Mouse (Mus musculus) gonadal fat pad, adult 2 months (tissue): ENCODE results near the gene Olfr1444. TPM values are rescaled to one million over a fixed set of nuclear protein-coding genes. Genes with fewer than 3 reads are reported as not detected.

Experiments used
- DNase-seq: peaks from one replicate; pipeline ENCODE4 v3.0.0-alpha.2; 2012; ENCODE audit warnings: low read depth
- polyA plus RNA-seq: library from polyadenylated mRNA; depleted of rRNA; stranded (reverse); fragments of >200 nt; gene quantifications from 2 replicates; pipeline ENCODE4 v1.2.3, GENCODE M21; 2012; rRNA removed

Gene Olfr1444
- not detected in 2 replicates for polyA plus RNA-seq

DNA sequence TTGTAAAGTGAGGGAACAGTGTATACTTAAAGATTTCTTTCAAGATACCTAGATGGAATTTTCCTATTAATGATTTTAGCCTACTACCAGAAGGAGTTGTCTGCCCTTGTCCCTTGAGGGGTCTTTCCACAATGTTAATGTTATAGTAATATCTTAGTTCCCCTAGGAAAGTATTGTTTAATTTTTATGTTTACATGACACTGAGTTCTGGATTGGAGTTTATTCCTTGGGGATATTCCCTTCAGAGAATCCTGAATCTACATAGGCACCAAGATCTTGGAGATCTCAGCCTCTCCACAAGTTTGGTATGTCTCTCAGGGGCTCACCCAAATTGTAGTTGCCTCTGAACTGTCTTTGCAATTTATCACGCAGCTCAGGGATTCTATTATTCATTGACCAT lies at the start of gene Olfr1444:
Gene Olfr1444 (plus strand): TSS at position 301 of the 400 bp plus-strand sequence.
- DNase-seq = no peak

DNA sequence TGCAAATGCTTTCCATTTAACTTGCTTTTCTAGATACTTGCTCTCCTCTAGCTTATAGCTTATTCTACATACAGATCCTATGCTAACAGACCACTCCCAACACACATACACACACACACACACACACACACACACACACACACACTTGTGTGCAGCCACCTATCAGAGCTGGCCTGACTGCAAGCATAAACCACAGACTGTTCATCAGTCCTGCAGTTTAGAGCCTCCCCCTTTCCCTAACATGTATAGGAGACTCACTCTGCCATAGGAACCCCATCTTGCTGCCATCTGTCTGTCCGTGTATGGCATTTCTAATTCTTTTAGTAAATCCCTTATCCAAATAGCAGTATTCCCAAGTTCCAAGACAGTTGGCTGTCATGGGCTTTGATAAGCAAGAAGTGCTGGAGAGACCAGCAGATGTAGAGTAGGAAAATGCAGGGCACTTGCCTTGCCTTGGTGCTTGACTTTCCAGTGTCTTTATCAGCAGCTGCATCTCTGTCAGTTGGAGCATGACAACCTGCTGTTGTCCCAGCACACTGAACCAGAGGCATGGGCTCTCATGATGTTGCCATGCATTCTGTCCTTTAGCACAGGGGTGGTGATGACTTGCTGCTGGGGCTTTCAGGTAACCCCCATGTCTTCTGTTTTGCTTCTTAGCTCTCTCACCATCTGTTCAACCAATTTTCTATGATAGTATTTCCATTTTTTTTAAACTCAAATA lies 44.3 kb upstream of the Olfr1444 start:
- no peak for DNase-seq

DNA sequence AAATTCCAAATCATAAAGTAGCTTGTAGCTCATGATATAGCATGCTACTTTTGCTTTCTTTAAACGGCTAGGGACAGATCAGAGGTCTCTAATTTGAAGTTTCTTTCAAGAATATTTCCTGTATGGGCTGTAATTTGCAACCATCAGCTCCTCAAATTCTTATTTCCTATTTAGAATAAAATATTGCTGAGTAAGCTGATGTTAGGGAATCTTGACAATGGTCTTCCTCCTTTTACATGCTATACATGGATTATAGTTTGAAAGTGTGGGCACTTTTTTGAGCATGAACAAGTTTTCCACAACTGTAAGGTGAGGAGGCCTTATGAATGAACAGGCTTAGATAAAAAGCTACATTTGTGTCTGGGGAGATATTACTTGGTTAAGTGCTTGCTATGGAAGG lies 43.2 kb upstream of the Olfr1444 start:
- no peak for DNase-seq

DNA sequence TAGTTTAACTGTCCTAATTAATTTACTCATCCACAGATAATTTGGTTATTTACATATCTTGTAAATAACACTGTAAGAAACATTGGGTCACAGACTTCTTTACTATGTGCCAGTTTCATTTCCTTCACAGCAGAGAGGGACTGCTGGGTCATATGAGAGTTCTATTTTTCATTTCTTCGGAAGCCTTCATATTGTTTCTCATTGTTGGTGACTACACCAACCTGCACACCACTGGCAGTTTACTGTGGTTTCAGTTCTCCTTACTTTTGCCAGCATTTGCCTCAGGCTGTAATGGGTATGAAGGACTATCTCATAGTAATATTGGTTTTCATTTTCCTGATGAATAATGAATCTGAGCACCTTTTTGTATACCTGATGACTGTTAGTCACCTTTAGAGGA lies 38.6 kb upstream of the Olfr1444 start:
- DNase-seq = no peak

DNA sequence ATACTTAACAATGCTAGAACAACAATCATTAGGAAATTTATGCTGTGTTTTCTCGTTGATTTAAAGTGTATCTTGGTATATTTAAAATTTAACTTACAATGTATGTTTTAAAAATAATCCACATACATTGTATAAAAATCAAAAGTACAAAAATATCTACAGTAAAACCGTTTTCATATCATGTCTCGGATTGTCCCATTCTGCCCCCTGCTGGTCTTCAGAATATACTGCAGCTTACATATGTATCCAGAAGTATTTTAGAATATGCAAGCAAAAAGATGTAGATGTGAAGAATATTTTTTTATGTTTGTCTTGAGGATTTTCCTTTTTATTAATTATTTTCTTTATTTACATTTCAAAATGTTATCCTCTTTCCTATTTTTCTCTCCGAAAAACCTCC lies 36.7 kb upstream of the Olfr1444 start:
- DNase-seq = no peak

DNA sequence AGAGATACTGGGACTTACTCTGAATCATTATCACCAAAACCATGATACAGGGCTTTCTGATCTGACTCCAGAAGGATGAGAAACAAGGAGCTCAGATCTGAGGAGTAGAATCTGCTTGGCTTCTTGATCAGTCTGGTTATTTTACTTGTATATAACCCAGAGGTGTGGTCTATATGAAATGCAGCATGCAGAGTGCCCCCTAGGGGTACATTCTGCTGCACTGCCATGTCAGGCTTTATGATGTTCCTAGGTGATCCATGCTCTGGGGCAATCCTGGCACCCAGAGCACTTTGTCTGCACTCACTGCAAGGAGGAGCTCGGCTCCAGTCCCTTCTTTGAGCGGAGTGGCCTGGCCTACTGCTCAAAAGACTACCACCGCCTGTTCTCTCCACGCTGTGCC lies 32.5 kb upstream of the Olfr1444 start:
- DNase-seq = no peak

DNA sequence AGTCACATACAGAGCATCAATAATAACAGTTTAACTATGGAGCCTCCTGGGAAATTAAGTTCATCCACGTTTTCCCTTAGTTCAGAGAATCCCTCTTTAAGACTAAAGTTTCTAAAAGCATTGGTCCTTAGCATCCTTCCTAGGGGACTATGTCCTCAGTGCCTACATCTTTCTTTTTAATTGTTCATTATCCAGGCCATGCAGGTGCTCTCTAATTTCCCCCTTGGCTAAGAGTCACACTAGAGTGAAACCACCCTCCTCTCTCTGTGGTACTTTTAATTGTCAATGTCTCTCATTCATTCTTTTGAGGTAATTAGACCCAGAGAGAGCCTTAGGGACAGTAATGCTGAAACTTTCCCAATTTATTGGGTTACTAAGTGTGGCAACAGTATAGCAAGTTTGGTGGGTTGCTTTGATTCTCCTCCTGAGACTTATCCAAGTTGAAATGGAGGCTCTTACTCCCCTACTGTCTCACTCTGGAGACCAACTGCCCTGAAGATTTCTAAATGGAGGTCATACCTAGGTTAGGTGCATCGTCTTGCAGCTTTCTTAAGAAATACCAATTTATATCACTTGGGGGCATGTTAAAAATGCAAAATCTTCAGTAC lies 26.2 kb upstream of the Olfr1444 start:
- DNase-seq = no peak

DNA sequence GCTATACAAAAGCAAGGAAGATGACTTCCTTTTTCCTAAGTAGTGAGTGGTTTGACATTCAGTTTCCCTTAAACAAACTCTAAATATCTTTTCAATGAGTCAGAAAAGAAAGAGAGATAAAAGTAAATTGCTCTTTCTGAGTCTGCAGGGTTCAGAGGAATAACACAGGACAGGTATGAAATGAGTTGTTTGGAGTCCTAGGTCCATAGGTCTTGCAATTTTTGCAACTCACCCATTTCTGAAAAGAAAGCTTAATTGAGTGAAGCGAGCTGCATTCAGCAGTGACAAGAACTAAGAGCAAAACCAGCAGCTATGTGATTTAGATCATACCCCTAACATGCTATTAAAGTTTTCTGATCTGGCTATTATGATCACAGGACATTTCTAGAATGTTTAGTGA lies 25.5 kb upstream of the Olfr1444 start:
- no peak for DNase-seq

DNA sequence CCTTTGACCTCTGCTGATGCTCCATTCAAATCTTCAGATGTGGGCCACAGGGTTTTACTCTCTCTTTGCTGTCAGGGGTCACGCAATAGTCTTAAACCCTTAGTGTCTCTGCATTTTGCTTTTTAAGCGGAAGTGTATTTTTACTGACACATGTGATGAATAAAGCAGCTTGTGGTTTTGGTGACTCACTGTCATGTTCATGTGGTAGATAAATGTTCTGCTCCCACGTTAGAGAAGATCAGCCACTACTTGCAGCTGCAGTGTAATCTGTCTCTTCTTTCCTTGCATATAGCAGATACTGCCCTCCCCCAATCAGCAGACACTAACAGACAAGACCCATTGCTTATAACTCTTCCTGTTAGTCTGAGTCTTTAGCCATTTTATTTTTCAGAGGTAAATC lies 23.5 kb upstream of the Olfr1444 start:
- no peak for DNase-seq

DNA sequence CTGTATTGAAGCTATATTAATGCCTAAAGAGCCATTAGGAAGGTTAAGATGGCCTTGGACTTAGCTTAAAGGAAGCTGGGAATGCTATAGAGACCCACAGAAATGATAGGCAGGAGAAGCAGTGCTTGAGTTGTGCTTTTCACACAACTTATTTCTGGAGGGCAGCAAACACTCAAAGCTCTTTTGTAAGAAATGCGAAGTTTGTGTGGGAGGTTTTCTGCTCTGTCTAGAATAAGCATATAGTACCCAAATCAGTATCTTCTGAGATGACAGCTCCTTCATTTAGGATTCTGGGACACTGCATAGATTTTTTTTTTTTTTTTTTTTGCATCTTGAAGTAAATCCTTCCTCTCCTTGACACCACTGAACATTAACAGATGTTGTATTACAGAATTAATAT lies 18.6 kb upstream of the Olfr1444 start:
- no peak for DNase-seq

DNA sequence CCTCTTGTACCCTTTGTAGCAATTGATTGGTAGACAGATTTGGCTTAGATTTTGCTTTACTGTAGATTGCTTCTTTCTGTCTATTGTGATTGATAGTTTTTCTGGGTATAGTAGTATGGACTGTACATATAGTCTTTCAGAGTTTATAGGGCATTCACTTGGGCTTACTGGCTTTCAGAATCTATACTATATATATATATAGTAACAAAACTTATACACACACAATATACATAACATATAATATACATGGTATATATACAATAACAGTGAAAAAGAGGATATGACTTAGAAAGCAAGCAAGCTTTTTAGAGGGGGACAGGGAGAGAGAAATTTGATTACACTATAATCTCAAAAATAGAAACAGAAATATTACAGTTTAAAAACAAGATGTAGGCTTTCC lies 10.7 kb upstream of the Olfr1444 start, which contains the start of gene Gm5244:
Gene Gm5244 (plus strand): TSS at position 301 of the 400 bp plus-strand sequence.
- DNase-seq = no peak

DNA sequence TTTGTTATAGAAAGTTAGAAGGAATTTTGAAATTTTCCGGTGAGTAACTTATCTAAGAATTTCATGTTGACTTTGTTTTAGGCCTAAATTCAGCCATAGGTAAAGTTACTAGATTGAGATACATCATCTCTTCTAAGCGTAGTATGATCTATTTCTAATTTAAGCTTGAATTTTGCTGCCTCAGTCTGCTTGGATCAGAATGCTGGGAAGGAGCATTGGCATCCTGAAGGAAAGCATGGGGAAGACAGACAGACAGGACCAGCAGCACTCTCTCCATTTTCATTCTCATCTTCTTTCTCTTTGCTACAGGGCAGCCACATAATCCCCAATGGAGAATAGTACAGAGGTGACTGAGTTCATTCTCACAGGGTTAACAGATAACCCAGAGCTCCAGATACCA lies 26.5 kb downstream of the Olfr1444 start, which contains the start of gene Olfr1445:
Gene Olfr1445 (plus strand): TSS at position 301 of the 400 bp plus-strand sequence.
- DNase-seq = no peak

DNA sequence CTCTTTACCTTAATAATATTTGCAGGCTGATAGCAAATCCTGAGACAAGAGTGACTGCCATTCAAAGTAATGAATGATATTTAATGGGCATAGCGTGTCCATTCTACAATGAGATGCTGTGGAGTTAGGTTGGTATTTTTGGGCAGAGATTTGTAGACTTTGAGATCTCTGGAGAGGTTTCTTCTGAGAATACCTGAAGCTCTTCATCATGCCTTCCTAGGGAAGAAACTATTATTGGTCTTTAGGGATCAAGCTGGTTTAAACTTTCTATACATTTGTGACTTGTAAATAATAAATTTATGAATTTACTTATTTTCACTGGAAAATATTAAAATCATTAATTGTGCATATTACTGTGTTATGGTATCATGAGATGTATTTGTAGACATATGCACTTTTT lies 36.3 kb downstream of the Olfr1444 start, which contains the start of gene Olfr1446:
Gene Olfr1446 (minus strand): TSS at position 101 of the 400 bp plus-strand sequence.
- no peak for DNase-seq

DNA sequence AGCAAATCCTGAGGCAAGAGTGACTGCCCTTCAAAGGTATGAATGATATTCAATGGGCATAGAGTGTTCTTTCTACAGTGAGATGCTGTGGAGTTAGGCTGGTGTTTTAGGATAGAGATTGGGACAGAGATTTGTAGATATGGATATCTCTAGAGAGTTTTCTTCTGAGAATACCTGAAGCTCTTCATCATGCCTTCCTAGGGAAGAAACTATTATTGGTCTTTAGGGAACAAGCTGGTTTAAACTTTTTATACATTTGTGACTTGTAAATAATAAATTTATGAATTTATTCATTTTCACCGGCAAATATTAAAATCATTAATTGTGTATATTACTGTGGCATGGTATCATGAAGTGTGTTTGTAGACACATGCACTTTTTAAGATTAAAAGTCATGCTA lies 46.6 kb downstream of the Olfr1444 start, which contains the start of gene Olfr1447:
Gene Olfr1447 (minus strand): TSS at position 101 of the 400 bp plus-strand sequence.
- DNase-seq = no peak

Other genes starting within 250 kb of the Olfr1444 start
- gene Glyat, start 224.0 kb upstream of the Olfr1444 start, polyA plus RNA-seq = 0.07 and 0.22 TPM in 2 replicates
- 0.09 TPM in 1 of 2 replicates, not detected in the other for gene Olfr1442, start 186.8 kb upstream of the Olfr1444 start, polyA plus RNA-seq
- not detected in 2 replicates for gene Olfr1443, start 179.2 kb upstream of the Olfr1444 start, polyA plus RNA-seq
- 0.72 and 1.3 TPM in 2 replicates for gene Keg1, start 161.5 kb upstream of the Olfr1444 start, polyA plus RNA-seq
- 0.57 and 1.2 TPM in 2 replicates for gene Cntf, start 91.7 kb upstream of the Olfr1444 start, polyA plus RNA-seq
- gene Zfp91, start 61.2 kb upstream of the Olfr1444 start, polyA plus RNA-seq = 21.8 and 24.6 TPM in 2 replicates
- 6.1 and 8.2 TPM in 2 replicates for gene Lpxn, start 61.1 kb upstream of the Olfr1444 start, polyA plus RNA-seq
- not detected in 2 replicates for gene Gm5244, start 10.6 kb upstream of the Olfr1444 start, polyA plus RNA-seq
- gene Olfr1445, start 26.6 kb downstream of the Olfr1444 start, polyA plus RNA-seq = not detected in 2 replicates
- not detected in 2 replicates for gene Olfr1446, start 36.2 kb downstream of the Olfr1444 start, polyA plus RNA-seq
- not detected in 2 replicates for gene Olfr1447, start 46.5 kb downstream of the Olfr1444 start, polyA plus RNA-seq
- gene Olfr1448, start 67.1 kb downstream of the Olfr1444 start, polyA plus RNA-seq = not detected in 2 replicates
- not detected in 2 replicates for gene Olfr1449, start 73.6 kb downstream of the Olfr1444 start, polyA plus RNA-seq
- not detected in 2 replicates for gene Olfr1450, start 93.0 kb downstream of the Olfr1444 start, polyA plus RNA-seq
- not detected in 2 replicates for gene Olfr1451, start 137.7 kb downstream of the Olfr1444 start, polyA plus RNA-seq
- gene Olfr1453, start 171.0 kb downstream of the Olfr1444 start, polyA plus RNA-seq = not detected in 2 replicates
- gene Olfr1454, start 203.3 kb downstream of the Olfr1444 start, polyA plus RNA-seq = not detected in 2 replicates
- gene Olfr1457, start 240.6 kb downstream of the Olfr1444 start, polyA plus RNA-seq = not detected in 2 replicates
- gene Olfr1458, start 249.5 kb downstream of the Olfr1444 start, polyA plus RNA-seq = not detected in 2 replicates